Mouse (Mus musculus): Measurements from ENCODE around the gene Sgpp1.

GRCm38 (mm10) chr12:75781995-75782394, 46.5 kb upstream of the Sgpp1 start:
- no peak for TF ChIP-seq GATA1 (IDR thresholded peaks at IDR 0.05; ENCODE audit: borderline replicate concordance, low read length)
- no peak for TF ChIP-seq FLI1 (IDR thresholded peaks at IDR 0.05; ENCODE audit: low read length)

Data from megakaryocyte, embryonic 14.5 days (primary cell).